Mouse (Mus musculus) CH12F3 (cell line): ENCODE data around the gene Ubxn11.

Experiments used
- in situ Hi-C: fragments of 300-500 bp; cut with MboI; formaldehyde crosslinking; loops from 2 replicates; pipeline ENCODE4 v1.14.3; 2020; ENCODE audit warnings: low sequenced_read_pairs

Gene Ubxn11

GRCm38 (mm10) chr4:134118126-134118800 lies 15.9 kb downstream of the Ubxn11 start:
- in situ Hi-C loops: no loop called here

GRCm38 (mm10) chr4:134119042-134119441 lies 16.7 kb downstream of the Ubxn11 start:
- in situ Hi-C loops: no loop called here

GRCm38 (mm10) chr4:134119644-134120043 lies 17.3 kb downstream of the Ubxn11 start:
- in situ Hi-C loops: no loop called here

- in situ Hi-C loops: no loop called here
These were observed 17.9 kb downstream of the Ubxn11 start for GRCm38 (mm10) chr4:134120192-134120805.

GRCm38 (mm10) chr4:134120916-134121315 lies 18.5 kb downstream of the Ubxn11 start:
- in situ Hi-C loops: no loop called here

- in situ Hi-C loops: no loop called here
These were observed 19.2 kb downstream of the Ubxn11 start for GRCm38 (mm10) chr4:134121571-134121970.

GRCm38 (mm10) chr4:134122281-134122680 lies 19.9 kb downstream of the Ubxn11 start:
- in situ Hi-C loops: no loop called here

GRCm38 (mm10) chr4:134123147-134123546 lies 20.8 kb downstream of the Ubxn11 start:
- in situ Hi-C loops: no loop called here

GRCm38 (mm10) chr4:134123680-134124551 lies 21.5 kb downstream of the Ubxn11 start:
- in situ Hi-C loops: no loop called here

GRCm38 (mm10) chr4:134125383-134126060 lies 23.2 kb downstream of the Ubxn11 start:
- in situ Hi-C loops: no loop called here

GRCm38 (mm10) chr4:134126300-134127120 lies 24.1 kb downstream of the Ubxn11 start:
- in situ Hi-C loops: no loop called here

GRCm38 (mm10) chr4:134127121-134127455 lies 24.7 kb downstream of the Ubxn11 start:
- in situ Hi-C loops: no loop called here

- in situ Hi-C loops: no loop called here
These were observed 25.4 kb downstream of the Ubxn11 start for GRCm38 (mm10) chr4:134127793-134128192.

GRCm38 (mm10) chr4:134128221-134128982 lies 26.0 kb downstream of the Ubxn11 start, which contains the start of gene Sh3bgrl3:
Gene Sh3bgrl3 (minus strand): TSS chr4:134128789.
- in situ Hi-C loops: no loop called here

- in situ Hi-C loops: no loop called here
These were observed 26.6 kb downstream of the Ubxn11 start for GRCm38 (mm10) chr4:134128983-134129362.

GRCm38 (mm10) chr4:134129482-134129881 lies 27.1 kb downstream of the Ubxn11 start:
- in situ Hi-C loops: no loop called here

GRCm38 (mm10) chr4:134132117-134132516 lies 29.7 kb downstream of the Ubxn11 start:
- in situ Hi-C loops: no loop called here

GRCm38 (mm10) chr4:134132519-134133095 lies 30.2 kb downstream of the Ubxn11 start:
- in situ Hi-C loops: no loop called here

GRCm38 (mm10) chr4:134136280-134136926 lies 34.0 kb downstream of the Ubxn11 start:
- in situ Hi-C loops: no loop called here
